Mouse (Mus musculus) c-Kit-positive CD71-positive TER-119-positive erythroid progenitor cells, embryonic 14.5 days (primary cell): ENCODE results near the gene Tanc2.

Experiments
- DNase-seq: peaks from one replicate; pipeline ENCODE4 v3.0.0-alpha.2; 2013; ENCODE audit warnings: low spot score

The Tanc2 gene

GRCm38 (mm10) chr11:105589877-105590641 is at the start of gene Tanc2:
TSS of gene Tanc2 (plus strand) at chr11:105589986.
- peak; percentile 31 for DNase-seq

- DNase-seq: no peak
These were observed 49.0 kb upstream of the Tanc2 start for GRCm38 (mm10) chr11:105540781-105541180.

GRCm38 (mm10) chr11:105541366-105541765 is 48.4 kb upstream of the Tanc2 start:
- no peak for DNase-seq

GRCm38 (mm10) chr11:105542129-105542528 is 47.7 kb upstream of the Tanc2 start:
- no peak for DNase-seq

- DNase-seq: no peak
These were observed 44.0 kb upstream of the Tanc2 start for GRCm38 (mm10) chr11:105545801-105546200.

GRCm38 (mm10) chr11:105546393-105546792 is 43.4 kb upstream of the Tanc2 start:
- DNase-seq: no peak

GRCm38 (mm10) chr11:105548383-105548782 is 41.4 kb upstream of the Tanc2 start:
- no peak for DNase-seq

GRCm38 (mm10) chr11:105549164-105550121 is 40.3 kb upstream of the Tanc2 start:
- DNase-seq: no peak

- no peak for DNase-seq
These were observed 32.5 kb upstream of the Tanc2 start for GRCm38 (mm10) chr11:105557285-105557684.

GRCm38 (mm10) chr11:105558091-105558490 is 31.7 kb upstream of the Tanc2 start:
- DNase-seq: no peak

GRCm38 (mm10) chr11:105558803-105559505 is 30.8 kb upstream of the Tanc2 start:
- DNase-seq: peak; percentile 15

GRCm38 (mm10) chr11:105563546-105563945 is 26.2 kb upstream of the Tanc2 start:
- DNase-seq: no peak

- no peak for DNase-seq
These were observed 22.6 kb upstream of the Tanc2 start for GRCm38 (mm10) chr11:105567221-105567641.

- no peak for DNase-seq
These were observed 17.8 kb upstream of the Tanc2 start for GRCm38 (mm10) chr11:105571996-105572395.

- no peak for DNase-seq
These were observed 15.5 kb upstream of the Tanc2 start for GRCm38 (mm10) chr11:105574241-105574640.

- no peak for DNase-seq
These were observed 12.6 kb upstream of the Tanc2 start for GRCm38 (mm10) chr11:105577211-105577610.

- DNase-seq: no peak
These were observed 7.8 kb upstream of the Tanc2 start for GRCm38 (mm10) chr11:105582020-105582419.

- DNase-seq: peak; percentile 74
These were observed 432 bp upstream of the Tanc2 start for GRCm38 (mm10) chr11:105589231-105589876.

GRCm38 (mm10) chr11:105591905-105592304 is 2.1 kb downstream of the Tanc2 start:
- peak; percentile 41 for DNase-seq

GRCm38 (mm10) chr11:105602177-105602576 is 12.4 kb downstream of the Tanc2 start:
- no peak for DNase-seq

GRCm38 (mm10) chr11:105626201-105626600 is 36.4 kb downstream of the Tanc2 start:
- DNase-seq: no peak

- DNase-seq: peak; percentile 6
These were observed 54.2 kb downstream of the Tanc2 start for GRCm38 (mm10) chr11:105643995-105644394.
